Mouse (Mus musculus) heart, embryonic 15.5 days (tissue): ENCODE measurements at regions not wholly inside any gene's neighbourhood (a gene's known extent, or its start where the extent isn't known, plus 50 kb on each side); places are given as distances from the start of the nearest gene placed in this dataset.

Experiments
- ATAC-seq: fragments of 200-750 bp; cut with Nextera tagmentation; replicated peaks from 2 replicates; pipeline ENCODE4 v1.8.0; 2017; ENCODE audit warnings: low read depth, moderate TSS enrichment; ENCODE audit not compliant: insufficient number of reproducible peaks, insufficient read depth, low FRiP score
- H3K27ac ChIP-seq: fragments of 300-500 bp; sonication (generic); 2 replicates; pipeline ENCODE4 v1.5.1; 2015; ENCODE audit warnings: mild to moderate bottlenecking, inconsistent platforms
- H3K27me3 ChIP-seq: fragments of 300-500 bp; sonication (generic); 2 replicates; pipeline ENCODE4 v1.6.1; 2015; ENCODE audit warnings: inconsistent platforms
- H3K36me3 ChIP-seq: fragments of 300-500 bp; sonication (generic); 2 replicates; pipeline ENCODE4 v1.6.1; 2015; ENCODE audit warnings: mild to moderate bottlenecking, inconsistent platforms
- H3K4me1 ChIP-seq: fragments of 300-500 bp; sonication (generic); replicated peaks from 2 replicates; pipeline ENCODE4 v1.6.1; 2015; ENCODE audit warnings: inconsistent platforms
- H3K4me2 ChIP-seq: fragments of 300-500 bp; sonication (generic); 2 replicates; pipeline ENCODE4 v1.6.1; 2015; ENCODE audit warnings: inconsistent platforms, mild to moderate bottlenecking, moderate library complexity
- H3K4me3 ChIP-seq: fragments of 300-500 bp; sonication (generic); 2 replicates; pipeline ENCODE4 v1.5.1; 2015; ENCODE audit warnings: mild to moderate bottlenecking, inconsistent platforms
- H3K9ac ChIP-seq: fragments of 300-500 bp; sonication (generic); 2 replicates; pipeline ENCODE4 v1.6.1; 2015; ENCODE audit warnings: mild to moderate bottlenecking, inconsistent platforms
- H3K9me3 ChIP-seq: fragments of 300-500 bp; sonication (generic); replicated peaks from 2 replicates; pipeline ENCODE4 v1.6.1; 2016; ENCODE audit warnings: inconsistent platforms
- WGBS: fragments of 180-500 bp; shearing (Covaris S2); methylation state at CpG from one replicate; pipeline ENCODE4 v1.1.7; 2015; ENCODE audit warnings: mixed read lengths; 5-methylcytosine and 5-hydroxymethylcytosine counted together

DNA sequence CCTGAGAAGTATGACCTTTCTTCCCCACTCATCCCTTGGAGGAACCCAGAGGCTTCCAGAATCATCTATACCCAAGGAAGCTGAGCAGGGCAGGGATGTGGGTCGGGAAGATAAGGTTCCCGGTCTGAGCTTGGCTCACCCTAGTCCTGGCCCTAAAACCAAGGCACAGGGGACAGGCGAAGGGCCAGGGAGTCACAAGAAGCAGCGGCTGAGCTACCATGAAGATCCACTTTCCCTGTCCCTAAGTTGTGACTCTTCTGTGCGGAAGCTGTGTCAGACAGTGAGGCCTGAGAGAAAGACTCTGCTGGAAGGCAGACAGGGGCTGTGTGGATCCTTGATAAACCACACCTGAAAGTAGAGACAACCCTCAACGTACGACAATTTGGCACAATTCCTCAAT lies 64.1 kb upstream of the Runx3 start:
- no peaks in the 10 kb centered on the region for H3K9me3 ChIP-seq
- H3K27me3 ChIP-seq: no peaks in the 10 kb centered on the region; the same call in 1 of the 2 replicates
- H3K4me3 ChIP-seq: no peak overlapping the region
- H3K4me2 ChIP-seq: no peak overlapping the region
- H3K4me1 ChIP-seq: no peaks in the 10 kb centered on the region; the same call in 1 of the 2 replicates
- WGBS: 88% methylated on average over 7 of the region's 7 CpGs
- no peak for ATAC-seq
- no peak overlapping the region for H3K27ac ChIP-seq
- H3K36me3 ChIP-seq: no peaks in the 10 kb centered on the region
- no peak overlapping the region for H3K9ac ChIP-seq

DNA sequence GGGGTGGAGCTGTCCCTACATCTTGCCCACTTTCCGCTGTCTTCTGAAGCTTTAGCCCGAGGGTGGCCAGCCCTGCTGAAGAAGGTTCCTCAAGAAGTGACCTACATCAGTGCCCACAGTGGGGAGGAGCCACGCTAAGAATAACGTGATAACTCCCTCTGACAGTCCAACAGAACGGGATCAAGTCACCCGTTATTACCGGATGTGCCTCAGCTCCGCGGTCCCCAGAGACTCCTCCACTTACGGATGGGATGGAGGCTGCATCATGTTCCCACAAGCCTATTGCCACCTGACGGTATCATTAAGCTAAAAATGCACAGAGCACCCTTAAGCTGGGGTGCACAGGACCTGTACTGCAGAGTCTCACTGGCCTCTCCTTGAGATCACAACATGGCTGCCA lies 63.2 kb upstream of the Runx3 start:
- H3K9me3 ChIP-seq: no peaks in the 10 kb centered on the region
- H3K9ac ChIP-seq: no peak overlapping the region
- H3K4me1 ChIP-seq: no peaks in the 10 kb centered on the region; the same call in 1 of the 2 replicates
- H3K27ac ChIP-seq: no peak overlapping the region
- ATAC-seq: 0 out of 2 replicates have a peak, but pooled peaks have one; percentile 23
- no peak overlapping the region for H3K4me2 ChIP-seq
- no peak overlapping the region for H3K4me3 ChIP-seq
- WGBS: 70% methylated on average over 11 of the region's 11 CpGs
- H3K36me3 ChIP-seq: no peaks in the 10 kb centered on the region
- H3K27me3 ChIP-seq: no peaks in the 10 kb centered on the region

DNA sequence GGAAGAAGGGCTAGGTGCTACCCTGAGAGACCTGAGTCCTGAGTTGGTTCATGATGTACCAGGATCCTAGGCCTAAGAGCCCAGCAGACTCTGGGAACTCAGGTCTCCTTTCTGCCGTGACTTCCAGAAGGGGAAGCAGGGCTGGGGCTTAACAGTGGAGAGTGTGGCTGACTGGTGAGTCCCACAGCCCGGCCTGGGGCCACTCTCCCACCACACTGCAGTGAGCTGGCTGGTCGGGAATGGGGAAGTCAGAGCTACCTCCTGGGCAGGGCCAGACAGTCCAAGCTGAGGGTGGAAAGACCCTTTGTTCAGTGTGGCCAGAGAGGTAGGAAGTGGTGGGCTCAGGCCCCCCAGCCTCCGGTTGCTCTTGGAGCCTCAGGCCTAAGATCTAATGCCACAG lies 61.6 kb upstream of the Runx3 start:
- Histone ChIP-seq H3K36me3 (no peaks in the 10 kb centered on the region), H3K9ac (no peak overlapping the region), H3K4me3 (no peak overlapping the region), H3K4me1 (no peaks in the 10 kb centered on the region; the same call in 1 of the 2 replicates), H3K27ac (no peak overlapping the region), H3K9me3 (no peaks in the 10 kb centered on the region), H3K27me3 (no peaks in the 10 kb centered on the region), H3K4me2 (no peak overlapping the region)
- 72% methylated on average over 4 of the region's 4 CpGs for WGBS
- no peak for ATAC-seq

DNA sequence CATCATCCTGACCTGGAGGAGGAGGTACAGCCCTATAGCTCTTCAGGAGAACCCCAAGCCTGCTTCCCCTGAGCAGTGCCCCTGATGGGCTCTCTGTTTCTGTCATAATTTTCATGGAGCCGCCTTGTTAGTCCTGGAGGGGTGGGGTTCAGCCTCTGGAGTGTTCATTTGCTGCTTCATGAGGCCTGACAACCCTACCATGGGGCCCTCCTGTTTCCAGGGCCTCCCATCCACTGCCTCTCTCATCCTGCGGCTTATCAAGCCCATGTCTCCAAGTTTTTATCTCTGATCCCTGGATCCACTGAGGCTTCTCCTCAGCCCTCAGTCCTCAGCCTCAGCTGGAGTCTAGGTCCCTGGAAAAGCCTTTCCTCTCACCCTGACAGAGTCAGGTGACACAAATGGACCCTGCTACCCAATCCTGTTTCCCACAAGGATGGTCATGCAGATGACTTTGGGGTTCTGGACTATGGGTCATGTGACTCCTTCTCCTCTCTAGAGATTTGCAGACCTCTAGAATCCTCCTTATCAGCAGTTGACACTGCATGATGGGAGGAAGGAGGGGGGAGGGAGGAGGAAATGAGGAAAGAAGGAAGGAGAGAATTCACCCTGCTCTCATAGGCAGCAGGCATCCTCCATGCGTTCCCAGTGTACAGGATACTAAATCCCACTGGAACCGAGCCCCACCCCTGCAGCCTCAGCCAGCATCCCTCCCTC lies 59.3 kb upstream of the Runx3 start:
- no peak for ATAC-seq
- Histone ChIP-seq H3K9ac (no peak overlapping the region), H3K4me1 (0 out of 2 replicates have a peak, but pooled peaks cover under 1% of the 10 kb centered on the region), H3K27ac (no peak overlapping the region), H3K4me3 (no peak overlapping the region), H3K9me3 (no peaks in the 10 kb centered on the region), H3K4me2 (no peak overlapping the region), H3K36me3 (no peaks in the 10 kb centered on the region), H3K27me3 (no peaks in the 10 kb centered on the region; the same call in 1 of the 2 replicates)
- 33% methylated on average over 4 of the region's 4 CpGs for WGBS

DNA sequence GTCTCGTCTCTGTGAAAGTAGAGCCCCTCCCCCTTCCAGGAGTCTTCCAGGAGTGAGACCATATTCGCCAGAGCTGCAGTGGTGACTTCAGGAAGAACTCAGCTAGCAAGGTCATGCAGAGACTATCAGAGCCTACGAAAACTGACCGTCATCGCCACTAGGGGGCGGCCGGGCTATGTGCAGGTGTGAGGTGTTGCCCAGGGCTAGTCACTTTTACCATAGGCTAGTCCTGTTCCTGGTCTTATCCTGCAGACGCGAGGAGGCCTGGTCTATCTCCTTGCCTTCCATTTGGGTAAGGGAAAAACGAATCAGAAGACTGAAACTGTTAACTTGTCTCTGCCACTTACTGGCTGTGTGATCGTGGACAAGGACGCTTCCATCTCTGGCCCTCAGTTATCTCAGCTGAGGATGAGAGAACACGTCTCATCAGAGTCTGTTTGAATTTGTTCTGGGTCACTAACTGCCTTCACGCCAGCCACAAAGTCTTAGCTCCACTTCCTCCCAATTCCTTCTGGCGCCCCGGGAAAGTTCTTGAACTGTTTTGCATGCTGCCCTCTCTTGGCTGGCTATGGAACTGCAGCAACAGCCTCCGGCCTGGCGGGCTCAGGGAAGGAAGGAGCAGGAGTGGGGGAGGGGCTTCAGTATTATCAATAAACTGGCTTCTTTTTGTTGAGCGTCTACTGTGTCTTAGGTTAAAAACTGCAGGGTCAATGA lies 53.5 kb upstream of the Runx3 start:
- no peaks in the 10 kb centered on the region for H3K36me3 ChIP-seq
- WGBS: 7% methylated on average over 19 of the region's 19 CpGs
- no peak overlapping the region for H3K9ac ChIP-seq
- H3K9me3 ChIP-seq: no peaks in the 10 kb centered on the region
- H3K27me3 ChIP-seq: no peaks in the 10 kb centered on the region; the same call in 1 of the 2 replicates
- peak; percentile 58; the same call in 1 of the 2 replicates for ATAC-seq
- H3K27ac ChIP-seq: no peak overlapping the region
- H3K4me3 ChIP-seq: no peak overlapping the region
- peaks cover 7% of the 10 kb centered on the region; the same call in 1 of the 2 replicates for H3K4me1 ChIP-seq
- peak overlapping the region; percentile 43 for H3K4me2 ChIP-seq

DNA sequence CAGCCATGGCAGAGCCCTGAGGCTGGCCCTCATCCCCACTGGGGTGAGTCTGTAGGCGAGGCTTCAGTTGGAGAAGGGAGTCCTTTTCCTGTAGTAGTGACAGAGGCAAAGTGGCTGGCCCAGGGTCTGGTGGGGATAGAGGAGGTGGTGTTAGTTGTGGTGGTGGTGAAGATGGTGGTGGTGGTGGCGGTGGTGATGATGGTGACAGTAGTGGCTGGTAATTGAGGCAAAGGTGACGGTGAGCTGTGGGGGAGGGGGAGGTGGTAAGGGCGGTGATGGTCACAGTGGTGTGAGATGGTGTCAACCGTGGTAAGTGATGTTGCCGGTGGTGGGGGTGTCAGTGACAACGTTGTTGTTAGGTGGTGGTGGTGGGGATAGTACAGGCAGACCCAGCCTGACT lies 52.6 kb upstream of the Runx3 start:
- 78% methylated on average over 7 of the region's 7 CpGs for WGBS
- no peak overlapping the region for H3K4me2 ChIP-seq

DNA sequence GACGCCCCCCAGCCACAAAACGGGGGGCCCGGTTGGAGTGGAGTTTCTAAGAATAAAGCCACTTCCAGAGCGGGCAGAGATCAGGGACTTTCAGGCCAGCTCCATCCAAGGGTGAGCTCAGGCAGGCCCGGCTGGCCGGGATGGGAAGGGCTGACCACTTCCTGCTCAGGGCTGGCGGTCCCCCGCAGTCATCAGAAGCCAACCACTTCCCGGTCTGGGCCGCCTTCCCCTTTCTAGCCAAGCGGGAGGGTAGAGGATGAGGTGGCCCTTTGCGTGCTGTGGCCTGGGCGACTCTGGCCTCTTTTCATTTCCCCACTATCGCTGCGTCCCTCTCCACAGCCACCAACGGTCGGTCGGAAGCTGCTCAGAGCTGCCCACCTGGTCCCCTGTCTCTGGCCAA lies 50.6 kb upstream of the Runx3 start:
- H3K4me2 ChIP-seq: no peak overlapping the region
- WGBS: 56% methylated on average over 18 of the region's 18 CpGs

More for the DNA sequence above, 52.6 kb upstream of the Runx3 start:
- Histone ChIP-seq H3K36me3 (no peaks in the 10 kb centered on the region), H3K9me3 (no peaks in the 10 kb centered on the region), H3K4me3 (no peak overlapping the region), H3K9ac (no peak overlapping the region), H3K27ac (no peak overlapping the region), H3K4me1 (peaks cover 7% of the 10 kb centered on the region; the same call in 1 of the 2 replicates), H3K27me3 (no peaks in the 10 kb centered on the region; the same call in 1 of the 2 replicates)
- no peak for ATAC-seq

More for the DNA sequence above, 50.6 kb upstream of the Runx3 start:
- no peak overlapping the region for H3K27ac ChIP-seq
- no peak overlapping the region for H3K4me3 ChIP-seq
- no peak overlapping the region for H3K9ac ChIP-seq
- H3K36me3 ChIP-seq: no peaks in the 10 kb centered on the region
- peaks cover 7% of the 10 kb centered on the region; the same call in 1 of the 2 replicates for H3K4me1 ChIP-seq
- H3K27me3 ChIP-seq: no peaks in the 10 kb centered on the region; the same call in 1 of the 2 replicates
- H3K9me3 ChIP-seq: no peaks in the 10 kb centered on the region
- ATAC-seq: no peak
